Mouse (Mus musculus) liver, postnatal 0 days (tissue): ENCODE results near the gene Ptk6. TPM values are rescaled to one million over a fixed set of nuclear protein-coding genes. Genes with fewer than 3 reads are reported as not detected.
A peak's percentile ranks its signal among the peaks of the same experiment; 100 is the strongest.

Source experiments
- ATAC-seq: fragments of 200-750 bp; cut with Nextera tagmentation; 2 replicates; pipeline ENCODE4 v1.8.0; 2017; ENCODE audit warnings: mild to moderate bottlenecking, moderate library complexity
- DNase-seq: peaks from one replicate; pipeline ENCODE4 v3.0.0-alpha.2; 2016
- H3K27ac ChIP-seq: fragments of 300-500 bp; sonication (generic); 2 replicates; pipeline ENCODE4 v1.5.1; 2014; ENCODE audit warnings: antibody characterized with exemption, moderate library complexity, mild to moderate bottlenecking, low read depth
- H3K27me3 ChIP-seq: fragments of 300-500 bp; sonication (generic); 2 replicates; pipeline ENCODE4 v1.6.1; 2014; ENCODE audit warnings: low read length, control low read depth, mixed read lengths; ENCODE audit not compliant: insufficient read depth
- H3K36me3 ChIP-seq: fragments of 300-500 bp; sonication (generic); replicated peaks from 2 replicates; pipeline ENCODE4 v1.6.1; 2014; ENCODE audit warnings: mild to moderate bottlenecking, control low read depth, low read length, moderate library complexity, mixed read lengths; ENCODE audit not compliant: insufficient read depth
- H3K4me1 ChIP-seq: fragments of 300-500 bp; sonication (generic); 2 replicates; pipeline ENCODE4 v1.6.1; 2014; ENCODE audit warnings: antibody characterized with exemption, mild to moderate bottlenecking, control low read depth; ENCODE audit not compliant: insufficient read depth
- H3K4me2 ChIP-seq: fragments of 300-500 bp; sonication (generic); 2 replicates; pipeline ENCODE4 v1.6.1; 2014; ENCODE audit warnings: low read depth, mild to moderate bottlenecking, low read length, moderate library complexity, mixed read lengths
- H3K4me3 ChIP-seq: fragments of 300-500 bp; sonication (generic); 2 replicates; pipeline ENCODE4 v1.5.1; 2014; ENCODE audit warnings: low read depth, low read length
- H3K9ac ChIP-seq: fragments of 300-500 bp; sonication (generic); replicated peaks from 2 replicates; pipeline ENCODE4 v1.6.1; 2014; ENCODE audit warnings: mild to moderate bottlenecking, moderate library complexity
- H3K9me3 ChIP-seq: fragments of 300-500 bp; sonication (generic); 2 replicates; pipeline ENCODE4 v1.6.1; 2016; ENCODE audit warnings: mild to moderate bottlenecking, control low read depth, low read length, mixed read lengths
- CTCF ChIP-seq: sonication (generic); IDR thresholded peaks from 2 replicates; pipeline ENCODE4 v1.5.1; 2016; ENCODE audit warnings: antibody characterized with exemption, low read depth
- EP300 ChIP-seq: IDR thresholded peaks from 2 replicates; pipeline ENCODE4 v1.6.1; 2016; ENCODE audit warnings: antibody characterized with exemption, low read depth, mild to moderate bottlenecking
- WGBS: fragments of 180-500 bp; shearing (Covaris S2); extraction: QIAGEN DNeasy Blood & Tissue Kit; methylation state at CpG from one replicate; pipeline ENCODE4 v1.1.7; 2014; ENCODE audit not compliant: insufficient replicate concordance; 5-methylcytosine and 5-hydroxymethylcytosine counted together
- polyA plus RNA-seq: library from polyadenylated mRNA; unstranded; fragments of >200 nt; fragmentation: Nextera tagmentation; extraction: Ambion mirVana; gene quantifications from 2 replicates; pipeline ENCODE4 v1.2.1, GENCODE M21; 2015

The Ptk6 gene
- polyA plus RNA-seq, 1 experiment from 2014 or later, result 0.20 TPM

GRCm38 (mm10) chr2:181241602-181242313 is 39.2 kb upstream of the Ptk6 start, which contains the start of gene Helz2:
Helz2 (minus strand) TSS chr2:181242027.
- WGBS, result 4% methylated on average over 16 of the region's 16 CpGs
- peak; percentile 86 for ATAC-seq
- no peaks in the 10 kb centered on the region for H3K9me3 ChIP-seq
- peak within 1 kb of the TSS; percentile 88 for H3K4me2 ChIP-seq
- no peaks in the 10 kb centered on the region for H3K27me3 ChIP-seq
- H3K4me1 ChIP-seq, result peaks cover 33% of the 10 kb centered on the region
- no peak for TF ChIP-seq EP300
- TF ChIP-seq CTCF, result no peak
- peaks cover 36% of the 10 kb centered on the region for H3K36me3 ChIP-seq
- H3K9ac ChIP-seq, result peak within 1 kb of the TSS; percentile 92
- H3K27ac ChIP-seq, result peak within 1 kb of the TSS; percentile 88
- DNase-seq, result peak; percentile 89
- H3K4me3 ChIP-seq, result peak within 1 kb of the TSS; percentile 79

- TF ChIP-seq CTCF, result no peak
- no peak for TF ChIP-seq EP300
- Histone ChIP-seq H3K36me3 (peaks cover 45% of the 10 kb centered on the region), H3K27ac (peak overlapping the region; percentile 88), H3K4me1 (peaks cover 33% of the 10 kb centered on the region), H3K4me3 (peak overlapping the region; percentile 79), H3K27me3 (no peaks in the 10 kb centered on the region), H3K4me2 (peak overlapping the region; percentile 88), H3K9ac (peak overlapping the region; percentile 92), H3K9me3 (no peaks in the 10 kb centered on the region)
- DNase-seq (no peak), ATAC-seq (no peak)
- WGBS, result 85% methylated on average over 13 of the region's 13 CpGs
These were observed 38.3 kb upstream of the Ptk6 start for GRCm38 (mm10) chr2:181240806-181241440.

GRCm38 (mm10) chr2:181239261-181239660 is 36.7 kb upstream of the Ptk6 start:
- peaks cover 61% of the 10 kb centered on the region for H3K36me3 ChIP-seq
- peaks cover 32% of the 10 kb centered on the region for H3K4me1 ChIP-seq
- TF ChIP-seq EP300 (no peak), CTCF (no peak)
- DNase-seq (no peak), ATAC-seq (no peak)
- H3K4me2 ChIP-seq, result peak overlapping the region; percentile 88
- peak overlapping the region; percentile 92 for H3K9ac ChIP-seq
- 93% methylated on average over 9 of the region's 9 CpGs for WGBS
- H3K9me3 ChIP-seq, result no peaks in the 10 kb centered on the region
- peak overlapping the region; percentile 79; the same call in 1 of the 2 replicates for H3K4me3 ChIP-seq
- H3K27ac ChIP-seq, result no peak overlapping the region
- H3K27me3 ChIP-seq, result no peaks in the 10 kb centered on the region

GRCm38 (mm10) chr2:181238861-181239260 is 36.3 kb upstream of the Ptk6 start:
- Histone ChIP-seq H3K9me3 (no peaks in the 10 kb centered on the region), H3K36me3 (peaks cover 65% of the 10 kb centered on the region), H3K4me3 (0 out of 2 replicates have a peak overlapping the region, but pooled peaks have one; percentile 79), H3K9ac (peak overlapping the region; percentile 9; the same call in 1 of the 2 replicates), H3K27me3 (no peaks in the 10 kb centered on the region), H3K27ac (no peak overlapping the region), H3K4me2 (peak overlapping the region; percentile 88), H3K4me1 (peaks cover 28% of the 10 kb centered on the region)
- WGBS, result 68% methylated on average over 2 of the region's 2 CpGs
- ATAC-seq (no peak), DNase-seq (no peak)
- TF ChIP-seq EP300 (no peak), CTCF (no peak)

GRCm38 (mm10) chr2:181238091-181238610 is 35.6 kb upstream of the Ptk6 start:
- Histone ChIP-seq H3K9me3 (no peaks in the 10 kb centered on the region), H3K27me3 (no peaks in the 10 kb centered on the region), H3K27ac (no peak overlapping the region), H3K36me3 (peaks cover 72% of the 10 kb centered on the region), H3K9ac (0 out of 2 replicates have a peak overlapping the region, but pooled peaks have one; percentile 5), H3K4me1 (peaks cover 25% of the 10 kb centered on the region), H3K4me2 (peak overlapping the region; percentile 13; the same call in 1 of the 2 replicates), H3K4me3 (no peak overlapping the region)
- TF ChIP-seq CTCF (no peak), EP300 (no peak)
- WGBS, result 85% methylated on average over 10 of the region's 10 CpGs
- DNase-seq (no peak), ATAC-seq (no peak)

GRCm38 (mm10) chr2:181237251-181238014 is 34.8 kb upstream of the Ptk6 start:
- Histone ChIP-seq H3K4me3 (no peak overlapping the region), H3K4me2 (no peak overlapping the region), H3K4me1 (peaks cover 25% of the 10 kb centered on the region), H3K27ac (no peak overlapping the region), H3K36me3 (peaks cover 80% of the 10 kb centered on the region), H3K9ac (no peak overlapping the region), H3K27me3 (no peaks in the 10 kb centered on the region), H3K9me3 (no peaks in the 10 kb centered on the region)
- TF ChIP-seq EP300, result no peak
- no peak for TF ChIP-seq CTCF
- WGBS, result 89% methylated on average over 17 of the region's 17 CpGs
- no peak for DNase-seq
- no peak for ATAC-seq
